ENCODE assay signal across 8 mouse cellular contexts in genomic region chr12:112155218-112156051, GRCm38 (mm10). TPM values are rescaled to one million over a fixed set of nuclear protein-coding genes. Genes with fewer than 3 reads are reported as not detected.
DNase-seq lines count a peak whose midpoint lies in the region; ATAC-seq and TF ChIP-seq lines count a peak whose summit lies in the region.

No protein-coding gene starts in this region.

- no peaks in the 10 kb centered on the region for H3K27me3 ChIP-seq in forebrain, embryonic 11.5 days (ENCODE audit: control insufficient read depth, insufficient read depth, low read length)
- H3K27me3 ChIP-seq in hindbrain, embryonic 13.5 days: peaks cover 67% of the 10 kb centered on the region
- H3K27me3 ChIP-seq in limb, embryonic 14.5 days (ENCODE audit: control insufficient read depth, insufficient read depth, low read length): no peaks in the 10 kb centered on the region
- H3K27me3 ChIP-seq in stomach, embryonic 15.5 days (replicated peaks): no peaks in the 10 kb centered on the region

- no peaks in the 10 kb centered on the region for H3K9me3 ChIP-seq in forebrain, embryonic 11.5 days (ENCODE audit: control insufficient read depth, low read length)
- H3K9me3 ChIP-seq in hindbrain, embryonic 13.5 days: no peaks in the 10 kb centered on the region
- H3K9me3 ChIP-seq in limb, embryonic 14.5 days (ENCODE audit: control insufficient read depth, low read length): no peaks in the 10 kb centered on the region
- no peaks in the 10 kb centered on the region for H3K9me3 ChIP-seq in stomach, embryonic 15.5 days

- peaks cover 31% of the 10 kb centered on the region for H3K4me1 ChIP-seq in forebrain, embryonic 11.5 days (replicated peaks; ENCODE audit: control insufficient read depth, insufficient read depth, low read length)
- H3K4me1 ChIP-seq in hindbrain, embryonic 13.5 days (replicated peaks): peaks cover 62% of the 10 kb centered on the region
- H3K4me1 ChIP-seq in limb, embryonic 14.5 days (ENCODE audit: control insufficient read depth, insufficient read depth, low read length): peaks cover 31% of the 10 kb centered on the region
- H3K4me1 ChIP-seq in stomach, embryonic 15.5 days: peaks cover 16% of the 10 kb centered on the region

- H3K4me2 ChIP-seq in forebrain, embryonic 11.5 days (ENCODE audit: low read depth, low read length, severe bottlenecking): no peak overlapping the region
- H3K4me2 ChIP-seq in hindbrain, embryonic 13.5 days: peak overlapping the region; percentile 19; the same call in 1 of the 2 replicates
- H3K4me2 ChIP-seq in limb, embryonic 14.5 days (replicated peaks; ENCODE audit: low read depth, low read length, severe bottlenecking): no peak overlapping the region
- H3K4me2 ChIP-seq in stomach, embryonic 15.5 days: no peak overlapping the region

- peak; percentile 80 for DNase-seq in adrenal gland, postnatal 14 days
- DNase-seq in forebrain, embryonic 11.5 days (ENCODE audit: low spot score): no peak
- no peak for DNase-seq in limb, embryonic 14.5 days (ENCODE audit: low spot score)
- DNase-seq in B cell, adult 2 months: no peak
- no peak for DNase-seq in right cerebral cortex, postnatal 25 days
- DNase-seq in ovary, adult 18-20 months (ENCODE audit: low spot score): no peak

- ATAC-seq in forebrain, embryonic 11.5 days (replicated peaks; ENCODE audit: low FRiP score): no peak
- ATAC-seq in hindbrain, embryonic 13.5 days (ENCODE audit: low FRiP score): 0 out of 2 replicates have a peak, but pooled peaks have one; percentile 19
- ATAC-seq in limb, embryonic 14.5 days (ENCODE audit: low FRiP score, low read depth): no peak
- ATAC-seq in stomach, embryonic 15.5 days (ENCODE audit: insufficient read depth, low FRiP score, low read depth): no peak

- no peak overlapping the region for H3K4me3 ChIP-seq in forebrain, embryonic 11.5 days (ENCODE audit: low read depth, low read length)
- H3K4me3 ChIP-seq in hindbrain, embryonic 13.5 days: no peak overlapping the region
- H3K4me3 ChIP-seq in limb, embryonic 14.5 days (replicated peaks; ENCODE audit: low read length): no peak overlapping the region
- H3K4me3 ChIP-seq in stomach, embryonic 15.5 days (replicated peaks): no peak overlapping the region

- H3K36me3 ChIP-seq in forebrain, embryonic 11.5 days (ENCODE audit: control insufficient read depth, insufficient read depth, low read length): no peaks in the 10 kb centered on the region; the same call in 1 of the 2 replicates
- H3K36me3 ChIP-seq in hindbrain, embryonic 13.5 days: no peaks in the 10 kb centered on the region
- H3K36me3 ChIP-seq in limb, embryonic 14.5 days (ENCODE audit: control insufficient read depth, insufficient read depth, low read length): peaks cover 20% of the 10 kb centered on the region
- H3K36me3 ChIP-seq in stomach, embryonic 15.5 days: no peaks in the 10 kb centered on the region

- peak overlapping the region; percentile 48 for H3K9ac ChIP-seq in forebrain, embryonic 11.5 days (ENCODE audit: low read length)
- 0 out of 2 replicates have a peak overlapping the region, but pooled peaks have one; percentile 0 for H3K9ac ChIP-seq in hindbrain, embryonic 13.5 days
- H3K9ac ChIP-seq in limb, embryonic 14.5 days (ENCODE audit: low read depth, low read length, severe bottlenecking): no peak overlapping the region
- H3K9ac ChIP-seq in stomach, embryonic 15.5 days: no peak overlapping the region

- H3K27ac ChIP-seq in forebrain, embryonic 11.5 days (ENCODE audit: low read depth, low read length): peak overlapping the region; percentile 53
- peak overlapping the region; percentile 69 for H3K27ac ChIP-seq in hindbrain, embryonic 13.5 days
- peak overlapping the region; percentile 19; the same call in 1 of the 2 replicates for H3K27ac ChIP-seq in limb, embryonic 14.5 days (replicated peaks; ENCODE audit: low read depth, low read length)
- H3K27ac ChIP-seq in stomach, embryonic 15.5 days: peak overlapping the region; percentile 67

- no peak for TF ChIP-seq POLR2A in limb, embryonic 14.5 days (IDR thresholded peaks at IDR 0.05; ENCODE audit: borderline replicate concordance, extremely low read depth, insufficient read depth, insufficient read length)

- WGBS in forebrain, embryonic 11.5 days: 39% methylated on average over 16 of the region's 16 CpGs
- WGBS in hindbrain, embryonic 13.5 days: 38% methylated on average over 16 of the region's 16 CpGs
- WGBS in limb, embryonic 14.5 days: 57% methylated on average over 16 of the region's 16 CpGs
- 61% methylated on average over 16 of the region's 16 CpGs for WGBS in stomach, embryonic 15.5 days

RNA-seq across cellular contexts. Expression of gene Kif26a, which starts 9.4 kb away (rescaled TPM):
- 12.8 and 15.4 TPM in 2 replicates for total RNA-seq in adrenal gland, postnatal 14 days (2021)
- polyA plus RNA-seq in forebrain, embryonic 11.5 days (2014; fragmentation: Nextera tagmentation; extraction: Ambion mirVana): 6.4 and 7.1 TPM in 2 replicates
- 3.8 and 4.4 TPM in 2 replicates for polyA plus RNA-seq in hindbrain, embryonic 13.5 days (2015; fragmentation: Nextera tagmentation; extraction: Ambion mirVana)
- 21.6 and 29.1 TPM in 2 replicates for polyA plus RNA-seq in limb, embryonic 14.5 days (2012; rRNA removed)
- 6.2 and 7.0 TPM in 2 replicates for polyA plus RNA-seq in limb, embryonic 14.5 days (2014; fragmentation: Nextera tagmentation; extraction: Ambion mirVana)
- 2.9 and 3.2 TPM in 2 replicates for polyA plus RNA-seq in stomach, embryonic 15.5 days (2015; fragmentation: Nextera tagmentation; extraction: Ambion mirVana)

RNA-seq across cellular contexts. Expression of gene Aspg, which starts 49.0 kb away (rescaled TPM):
- 40.1 and 40.8 TPM in 2 replicates for total RNA-seq in adrenal gland, postnatal 14 days (2021)
- polyA plus RNA-seq in forebrain, embryonic 11.5 days (2014; fragmentation: Nextera tagmentation; extraction: Ambion mirVana): 0.29 and 1.1 TPM in 2 replicates
- polyA plus RNA-seq in hindbrain, embryonic 13.5 days (2015; fragmentation: Nextera tagmentation; extraction: Ambion mirVana): 0.27 and 1.1 TPM in 2 replicates
- polyA plus RNA-seq in limb, embryonic 14.5 days (2012; rRNA removed): 4.7 and 6.1 TPM in 2 replicates
- polyA plus RNA-seq in limb, embryonic 14.5 days (2014; fragmentation: Nextera tagmentation; extraction: Ambion mirVana): 2.1 and 2.5 TPM in 2 replicates
- polyA plus RNA-seq in stomach, embryonic 15.5 days (2015; fragmentation: Nextera tagmentation; extraction: Ambion mirVana): 6.1 and 9.2 TPM in 2 replicates

Comparison
In these comparisons a context has a peak if more than half of its experiments do, and no peak if none do; other contexts are left out.
1. H3K27ac ChIP-seq: peak in every context shown above with its lines; median percentile 69 in hindbrain, embryonic 13.5 days; 67 in stomach, embryonic 15.5 days; 53 in forebrain, embryonic 11.5 days; 19 in limb, embryonic 14.5 days.
2. H3K9ac ChIP-seq: peak in forebrain, embryonic 11.5 days (single experiment) and hindbrain, embryonic 13.5 days (single experiment); none in limb, embryonic 14.5 days (single experiment) and stomach, embryonic 15.5 days (single experiment).